Mouse (Mus musculus) lung, postnatal 10 days (tissue): ENCODE measurements around the gene Prdm11.

Experiments used
- DNase-seq: peaks from one replicate; pipeline ENCODE4 v3.0.0; 2021

The Prdm11 gene

GRCm38 (mm10) chr2:93011465-93011864, 34.5 kb downstream of the Prdm11 start:
- no peak for DNase-seq

GRCm38 (mm10) chr2:93007967-93008685, 37.8 kb downstream of the Prdm11 start:
- DNase-seq = no peak

GRCm38 (mm10) chr2:93005028-93005427, 40.9 kb downstream of the Prdm11 start:
- no peak for DNase-seq

GRCm38 (mm10) chr2:92991976-92992375, 54.0 kb downstream of the Prdm11 start:
- no peak for DNase-seq

- no peak for DNase-seq
Observed at GRCm38 (mm10) chr2:92989593-92989992, 56.4 kb downstream of the Prdm11 start.

GRCm38 (mm10) chr2:92987901-92988631, 57.9 kb downstream of the Prdm11 start:
- DNase-seq = peak; percentile 94

GRCm38 (mm10) chr2:92987108-92987618, 58.8 kb downstream of the Prdm11 start:
- DNase-seq = peak; percentile 49

GRCm38 (mm10) chr2:92985600-92985999, 60.4 kb downstream of the Prdm11 start:
- DNase-seq = no peak

- DNase-seq = no peak
Observed at GRCm38 (mm10) chr2:92985171-92985570, 60.8 kb downstream of the Prdm11 start.

- no peak for DNase-seq
Observed at GRCm38 (mm10) chr2:92984321-92985108, 61.5 kb downstream of the Prdm11 start.

GRCm38 (mm10) chr2:92983273-92983620, 62.7 kb downstream of the Prdm11 start:
- peak; percentile 38 for DNase-seq

- peak; percentile 77 for DNase-seq
Observed at GRCm38 (mm10) chr2:92982591-92983272, 63.2 kb downstream of the Prdm11 start.

- DNase-seq = no peak
Observed at GRCm38 (mm10) chr2:92980165-92980564, 65.8 kb downstream of the Prdm11 start.

- DNase-seq = peak; percentile 48
Observed at GRCm38 (mm10) chr2:92975031-92975790, 70.8 kb downstream of the Prdm11 start.

- no peak for DNase-seq
Observed at GRCm38 (mm10) chr2:92973646-92974045, 72.3 kb downstream of the Prdm11 start.

GRCm38 (mm10) chr2:92972071-92972470, 73.9 kb downstream of the Prdm11 start:
- no peak for DNase-seq

- no peak for DNase-seq
Observed at GRCm38 (mm10) chr2:92971536-92971935, 74.4 kb downstream of the Prdm11 start.

- DNase-seq = no peak
Observed at GRCm38 (mm10) chr2:92971069-92971468, 74.9 kb downstream of the Prdm11 start.

GRCm38 (mm10) chr2:92967839-92968166, 78.2 kb downstream of the Prdm11 start:
- DNase-seq = peak; percentile 41

- peak; percentile 54 for DNase-seq
Observed at GRCm38 (mm10) chr2:92967032-92967838, 78.7 kb downstream of the Prdm11 start.

- no peak for DNase-seq
Observed at GRCm38 (mm10) chr2:92966257-92966656, 79.7 kb downstream of the Prdm11 start.
